Mouse (Mus musculus): ENCODE data around the gene Ndufs7.

- TF ChIP-seq CTCF (IDR thresholded peaks at IDR 0.05; ENCODE audit: borderline replicate concordance, control insufficient read depth, extremely low read depth, insufficient read depth, low read length, poor library complexity) (no peak), POLR2A (IDR thresholded peaks at IDR 0.05; ENCODE audit: control insufficient read depth, extremely low read depth, insufficient read depth, low read length, poor library complexity) (no peak)
Observed at GRCm38 (mm10) chr10:80204055-80204454, 44.9 kb upstream of the Ndufs7 start.

Data from thymus, adult 2 months (tissue).